Mouse (Mus musculus) lung, adult 2 months (tissue): ENCODE data around the gene Scaf1.

Experiments
- CTCF ChIP-seq: fragments of 200-500 bp; IDR thresholded peaks from 2 replicates; pipeline ENCODE4 v1.5.1; 2011; ENCODE audit warnings: mild to moderate bottlenecking, low read length, control low read depth; ENCODE audit not compliant: insufficient read depth
- POLR2A ChIP-seq: fragments of 200-500 bp; IDR thresholded peaks from 2 replicates; pipeline ENCODE4 v1.6.1; 2011; ENCODE audit warnings: low read depth, mild to moderate bottlenecking, control low read depth, low read length, borderline replicate concordance; ENCODE audit errors: extremely low read depth

DNA sequence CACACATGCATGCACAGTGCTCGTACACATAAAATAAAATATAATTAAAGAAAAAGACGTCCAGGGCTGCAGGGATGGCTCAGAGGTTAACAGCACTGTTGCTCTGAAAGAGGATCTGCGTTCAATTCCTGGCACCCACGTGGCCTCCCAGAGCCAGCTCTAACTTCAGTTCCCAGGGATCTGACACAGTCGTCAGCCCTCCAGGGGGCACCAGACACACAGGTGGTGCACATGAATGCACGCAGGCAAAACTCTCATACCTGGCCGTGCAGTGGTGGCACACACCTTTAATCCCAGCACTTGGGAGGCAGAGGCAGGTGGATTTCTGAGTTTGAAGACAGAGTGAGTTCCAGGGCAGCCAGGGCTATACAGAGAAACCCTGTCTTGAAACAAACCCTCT lies 50.2 kb downstream of the Scaf1 start:
- no peak for TF ChIP-seq POLR2A
- TF ChIP-seq CTCF, result 0 out of 2 replicates have a peak, but pooled peaks have one; percentile 12
